Mouse (Mus musculus) ES-Bruce4 (cell line): ENCODE measurements around the gene Smok3a. TPM values are rescaled to one million over a fixed set of nuclear protein-coding genes. Genes with fewer than 3 reads are reported as not detected.

Source experiments
- H3K27ac ChIP-seq: 2 replicates; pipeline ENCODE4 v1.5.1; 2012; ENCODE audit warnings: low read length, inconsistent platforms; ENCODE audit not compliant: insufficient read depth
- H3K27me3 ChIP-seq: 2 replicates; pipeline ENCODE4 v1.6.1; 2012; ENCODE audit warnings: mild to moderate bottlenecking, low read length, inconsistent platforms; ENCODE audit not compliant: control insufficient read depth, poor library complexity, insufficient read depth, severe bottlenecking
- H3K36me3 ChIP-seq: 2 replicates; pipeline ENCODE4 v1.6.1; 2012; ENCODE audit warnings: inconsistent platforms, mild to moderate bottlenecking, low read length, moderate library complexity; ENCODE audit not compliant: control insufficient read depth, poor library complexity, insufficient read depth, severe bottlenecking
- H3K4me1 ChIP-seq: one replicate; pipeline ENCODE4 v1.8.1; 2011; ENCODE audit warnings: low read length; ENCODE audit not compliant: control insufficient read depth, insufficient read depth
- H3K4me3 ChIP-seq: 2 replicates; pipeline ENCODE4 v1.5.1; 2011; ENCODE audit warnings: low read depth, mild to moderate bottlenecking, low read length
- H3K9ac ChIP-seq: 2 replicates; pipeline ENCODE4 v1.6.1; 2012; ENCODE audit warnings: low read depth, mild to moderate bottlenecking, inconsistent platforms; ENCODE audit not compliant: poor library complexity, severe bottlenecking
- H3K9me3 ChIP-seq: replicated peaks from 2 replicates; pipeline ENCODE4 v1.6.1; 2012; ENCODE audit warnings: mild to moderate bottlenecking, low read length, inconsistent platforms; ENCODE audit not compliant: control insufficient read depth, poor library complexity, insufficient read depth, severe bottlenecking
- CTCF ChIP-seq: IDR thresholded peaks from one replicate; pipeline ENCODE4 v1.8.1; 2011; ENCODE audit warnings: low read depth, low read length
- EP300 ChIP-seq: IDR thresholded peaks from 2 replicates; pipeline ENCODE4 v1.6.1; 2011; ENCODE audit warnings: low read depth, low read length; ENCODE audit not compliant: insufficient read depth
- POLR2A ChIP-seq: IDR thresholded peaks from one replicate; pipeline ENCODE4 v1.8.1; 2011; ENCODE audit warnings: low read length; ENCODE audit not compliant: insufficient read depth
- polyA plus RNA-seq: library from polyadenylated mRNA; stranded (reverse); fragments of >200 nt; gene quantifications from 2 replicates; pipeline ENCODE4 v1.2.4, GENCODE M21; 2011; ENCODE audit warnings: low read depth; ENCODE audit not compliant: missing spikeins, insufficient read depth, insufficient read length

Smok3a gene
- polyA plus RNA-seq, 1 experiment, result not detected

DNA sequence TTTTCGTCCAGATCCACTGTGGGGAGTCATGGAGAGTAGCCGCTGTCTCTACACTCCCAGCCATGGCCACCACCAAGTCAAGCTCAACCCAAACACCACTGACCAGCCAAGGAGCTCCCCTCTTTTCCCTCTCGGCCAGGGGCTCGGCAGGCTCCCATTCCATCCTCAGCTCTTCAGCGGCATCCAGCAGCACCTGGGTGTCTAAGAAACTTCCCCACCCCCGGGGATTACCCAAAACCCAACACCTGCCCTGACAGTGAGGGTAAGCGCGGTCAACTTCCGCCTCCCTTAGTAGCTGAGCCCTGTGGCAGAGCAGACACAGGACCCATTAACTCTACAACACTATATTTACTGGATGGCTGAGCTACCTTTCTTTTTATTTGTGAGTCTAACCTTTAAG lies 60.4 kb downstream of the Smok3a start:
- TF ChIP-seq EP300 (no peak), POLR2A (no peak), CTCF (no peak)
- H3K36me3 ChIP-seq, result no peaks in the 10 kb centered on the region
- H3K9ac ChIP-seq, result no peak overlapping the region

DNA sequence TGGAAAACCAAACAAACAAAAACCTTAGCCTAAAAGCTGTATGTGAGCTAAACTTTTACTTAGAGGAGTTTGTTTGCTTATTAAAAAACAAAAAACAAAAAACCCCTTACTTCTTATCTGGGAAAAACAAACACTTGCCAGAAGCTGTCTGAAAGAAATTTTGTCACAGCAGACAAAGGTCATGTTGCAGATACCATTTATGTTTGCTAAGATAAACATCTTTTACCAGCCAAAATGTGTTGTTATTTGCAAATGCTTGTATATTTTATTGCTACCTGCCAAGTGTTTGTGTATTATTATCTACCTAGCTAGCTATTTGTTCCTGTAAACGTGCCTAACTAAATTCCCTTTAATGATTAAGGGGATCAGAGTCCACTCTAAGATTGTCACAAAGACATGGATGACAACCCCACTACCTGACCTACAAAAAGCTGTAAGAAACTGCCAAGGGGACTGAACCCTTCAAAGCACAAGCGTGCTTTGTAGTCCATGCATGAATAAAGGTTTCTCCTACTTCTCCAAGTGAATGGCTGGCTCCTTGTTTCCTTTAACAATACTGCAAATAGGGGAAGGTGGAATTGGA lies 62.3 kb downstream of the Smok3a start:
- Histone ChIP-seq H3K9ac (no peak overlapping the region), H3K4me1 (peaks cover 2% of the 10 kb centered on the region), H3K9me3 (no peaks in the 10 kb centered on the region), H3K27me3 (no peaks in the 10 kb centered on the region), H3K4me3 (no peak overlapping the region), H3K27ac (no peak overlapping the region), H3K36me3 (no peaks in the 10 kb centered on the region; the same call in none of the 2 replicates)
- TF ChIP-seq CTCF, result no peak
- no peak for TF ChIP-seq EP300
- TF ChIP-seq POLR2A, result no peak

More for the DNA sequence above, 60.4 kb downstream of the Smok3a start:
- H3K9me3 ChIP-seq, result no peaks in the 10 kb centered on the region
- no peak overlapping the region for H3K4me3 ChIP-seq
- no peaks in the 10 kb centered on the region for H3K27me3 ChIP-seq
- H3K27ac ChIP-seq, result no peak overlapping the region
- peaks cover 2% of the 10 kb centered on the region for H3K4me1 ChIP-seq

DNA sequence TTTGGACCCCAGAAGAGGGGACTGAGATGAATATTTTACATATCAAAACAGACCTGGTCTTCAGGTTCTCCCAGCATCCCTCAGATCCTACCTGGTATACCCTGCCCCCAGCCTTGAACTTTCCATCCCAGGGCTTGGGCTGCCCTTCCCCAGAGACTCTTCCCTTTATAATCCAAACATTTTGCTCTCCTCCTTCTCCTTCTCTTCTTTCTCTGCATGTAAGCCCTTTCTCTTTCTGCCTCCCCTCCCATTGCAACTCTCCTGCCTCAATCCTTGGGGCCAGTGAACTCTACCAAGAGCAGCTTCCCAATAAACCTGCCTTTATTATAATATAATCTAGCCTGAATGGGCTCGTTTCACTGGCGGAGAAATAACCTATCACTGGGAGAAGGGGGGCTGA lies 62.9 kb downstream of the Smok3a start:
- Histone ChIP-seq H3K9me3 (no peaks in the 10 kb centered on the region), H3K27me3 (no peaks in the 10 kb centered on the region), H3K4me3 (no peak overlapping the region), H3K27ac (no peak overlapping the region), H3K36me3 (no peaks in the 10 kb centered on the region; the same call in none of the 2 replicates), H3K9ac (no peak overlapping the region), H3K4me1 (peaks cover 2% of the 10 kb centered on the region)
- no peak for TF ChIP-seq CTCF
- TF ChIP-seq POLR2A, result no peak
- no peak for TF ChIP-seq EP300

Other genes with a start within 250 kb of the Smok3a start
- gene Ppp1r35, start 242.4 kb upstream of the Smok3a start, polyA plus RNA-seq, result 30.3 and 35.4 TPM in 2 replicates
- 21.6 and 24.8 TPM in 2 replicates for gene Mepce, start 233.6 kb upstream of the Smok3a start, polyA plus RNA-seq
- gene Zcwpw1, start 233.5 kb upstream of the Smok3a start, polyA plus RNA-seq, result 15.0 and 15.5 TPM in 2 replicates
- not detected in 2 replicates for gene Pilra, start 185.0 kb upstream of the Smok3a start, polyA plus RNA-seq
- not detected in 2 replicates for gene Pilrb1, start 163.2 kb upstream of the Smok3a start, polyA plus RNA-seq
- not detected in 2 replicates for gene Pilrb2, start 149.4 kb upstream of the Smok3a start, polyA plus RNA-seq
- gene Cyp3a13, start 99.6 kb upstream of the Smok3a start, polyA plus RNA-seq, result not detected in 2 replicates
- not detected in 2 replicates for gene Gjc3, start 58.2 kb upstream of the Smok3a start, polyA plus RNA-seq
- not detected in 2 replicates for gene Azgp1, start 39.7 kb upstream of the Smok3a start, polyA plus RNA-seq
- not detected in 2 replicates for gene Smok3b, start 168 bp downstream of the Smok3a start, polyA plus RNA-seq
- gene Smok3c, start 31.9 kb downstream of the Smok3a start, polyA plus RNA-seq, result not detected in 2 replicates
- gene Zkscan1, start 63.8 kb downstream of the Smok3a start, polyA plus RNA-seq, result 15.1 and 15.3 TPM in 2 replicates
- 27.3 and 29.2 TPM in 2 replicates for gene Zscan21, start 95.6 kb downstream of the Smok3a start, polyA plus RNA-seq
- 10.0 and 12.4 TPM in 2 replicates for gene Zfp113, start 134.5 kb downstream of the Smok3a start, polyA plus RNA-seq
- 121 and 122 TPM in 2 replicates for gene Cops6, start 139.8 kb downstream of the Smok3a start, polyA plus RNA-seq
- gene Ap4m1, start 150.7 kb downstream of the Smok3a start, polyA plus RNA-seq, result 11.4 and 14.7 TPM in 2 replicates
- 298 and 304 TPM in 2 replicates for gene Mcm7, start 151.2 kb downstream of the Smok3a start, polyA plus RNA-seq
- gene Taf6, start 166.2 kb downstream of the Smok3a start, polyA plus RNA-seq, result 51.6 and 55.4 TPM in 2 replicates
- 22.7 and 24.3 TPM in 2 replicates for gene Cnpy4, start 166.2 kb downstream of the Smok3a start, polyA plus RNA-seq
- gene Mblac1, start 173.1 kb downstream of the Smok3a start, polyA plus RNA-seq, result 0.68 and 1.4 TPM in 2 replicates
- gene Nxpe5, start 204.6 kb downstream of the Smok3a start, polyA plus RNA-seq, result not detected in 2 replicates
- gene Lamtor4, start 234.2 kb downstream of the Smok3a start, polyA plus RNA-seq, result 21.1 and 24.3 TPM in 2 replicates
- 14.7 and 16.6 TPM in 2 replicates for gene BC037034, start 242.8 kb downstream of the Smok3a start, polyA plus RNA-seq